Mouse (Mus musculus) erythroblast, embryonic 14.5 days (primary cell): ENCODE measurements at regions not wholly inside any gene's neighbourhood (a gene's known extent, or its start where the extent isn't known, plus 50 kb on each side); places are given as distances from the start of the nearest gene placed in this dataset.

ENCODE experiments used
- GATA1 ChIP-seq: IDR thresholded peaks from 2 replicates; pipeline ENCODE4 v1.6.1; 2012; ENCODE audit warnings: low read length, inconsistent platforms, mixed read lengths
- TAL1 ChIP-seq: IDR thresholded peaks from 3 replicates; pipeline ENCODE4 v1.6.1; 2012; ENCODE audit warnings: low read length, inconsistent platforms, mixed read lengths

DNA sequence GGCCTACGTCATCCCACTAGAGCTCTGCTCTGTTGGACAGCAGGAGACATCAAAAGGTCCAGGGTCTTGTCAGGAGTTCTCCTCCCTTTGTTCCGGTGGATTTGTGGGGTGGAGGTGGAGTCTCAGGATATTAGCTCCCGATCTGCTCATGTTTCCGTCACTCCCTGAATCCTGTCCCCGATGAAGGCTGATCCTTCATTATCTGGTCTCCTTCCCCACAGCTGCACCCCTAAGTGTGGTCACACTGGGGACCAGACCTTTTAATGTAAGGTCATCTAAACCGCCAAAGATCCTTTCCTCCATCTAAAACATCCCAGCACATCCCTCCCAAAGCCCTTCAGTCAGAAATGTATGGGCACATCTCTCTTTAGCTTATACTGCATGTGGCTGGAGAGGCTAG is 215.6 kb upstream of the Ccdc122 start:
- TF ChIP-seq GATA1 (no peak), TAL1 (no peak)
